Mouse (Mus musculus): ENCODE results near the gene Armc12. TPM values are rescaled to one million over a fixed set of nuclear protein-coding genes. Genes with fewer than 3 reads are reported as not detected.

Armc12 gene
- not detected for total RNA-seq (2021)

DNA sequence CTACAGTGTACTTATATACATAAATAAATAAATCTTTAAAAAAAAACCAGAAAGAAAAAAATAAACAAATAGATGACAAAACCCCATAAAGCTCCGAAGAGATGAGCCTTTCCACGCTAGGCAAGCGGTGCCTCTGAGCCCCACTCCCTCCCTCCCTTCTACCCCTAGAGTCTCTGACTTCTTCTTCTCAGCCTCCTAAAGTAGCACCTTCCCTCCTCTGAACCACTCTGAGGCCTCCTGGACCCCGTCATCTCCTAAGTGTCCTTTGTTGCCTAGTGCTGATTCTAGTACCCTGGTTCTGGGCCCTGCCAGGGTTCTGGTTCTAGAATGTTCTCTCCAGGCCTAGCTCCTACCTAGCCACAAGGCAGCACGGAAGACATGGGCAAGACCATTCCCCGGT is at the start of gene Armc12:
TSS of gene Armc12 (plus strand) at position 301 of the 400 bp plus-strand sequence.
- no peak for DNase-seq
- intact Hi-C loops (cut with DNase I), result no loop called here

- intact Hi-C loops (cut with DNase I), result loop anchor here (2.0 kb wide), 1 partner anchor 40 kb away; no protein-coding TSS in a partner anchor
- DNase-seq, result peak; percentile 24 to 52
Measured at GRCm38 (mm10) chr17:28484704-28485445, 45.7 kb upstream of the Armc12 start.

- intact Hi-C loops (cut with DNase I), result loop anchor here (2.0 kb wide), 1 partner anchor 39 kb away; no protein-coding TSS in a partner anchor
Measured at GRCm38 (mm10) chr17:28485446-28485948, 45.1 kb upstream of the Armc12 start.

GRCm38 (mm10) chr17:28485977-28486400 is 44.6 kb upstream of the Armc12 start:
- peak; percentile 98 to 99 for DNase-seq
- intact Hi-C loops (cut with DNase I), result loop anchor here (2.0 kb wide), 2 partner anchors 27 to 39 kb away; no protein-coding TSS in a partner anchor

More at GRCm38 (mm10) chr17:28485446-28485948, 45.1 kb upstream of the Armc12 start:
- peak; percentile 59 to 62 for DNase-seq

DNA sequence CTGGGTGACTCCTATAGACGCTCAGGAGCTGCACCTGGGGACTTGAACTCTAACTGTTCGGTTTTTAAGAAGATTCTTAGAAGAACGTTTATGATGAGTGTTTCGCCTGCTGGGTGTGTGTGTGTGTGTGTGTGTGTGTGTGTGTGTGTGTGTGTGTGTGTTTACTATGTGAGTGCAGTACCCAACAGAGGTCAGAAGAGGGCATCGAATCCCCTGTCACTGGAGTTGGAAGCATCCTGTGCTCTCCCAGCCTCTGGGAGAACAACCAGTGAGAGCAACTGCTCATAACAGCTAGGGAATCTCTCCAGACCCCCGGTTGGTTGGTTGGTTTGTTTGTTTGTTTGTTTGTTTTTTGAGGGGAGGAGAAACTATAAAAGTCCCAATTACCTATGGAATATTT is 43.9 kb upstream of the Armc12 start:
- DNase-seq, result no peak
- intact Hi-C loops (cut with DNase I), result loop anchor here (2.0 kb wide), 1 partner anchor 26 kb away; no protein-coding TSS in a partner anchor

GRCm38 (mm10) chr17:28487584-28488257 is 42.9 kb upstream of the Armc12 start:
- intact Hi-C loops (cut with DNase I), result loop anchor here (2.0 kb wide), 1 partner anchor 25 kb away; no protein-coding TSS in a partner anchor
- no peak for DNase-seq

- intact Hi-C loops (cut with DNase I), result no loop called here
- no peak for DNase-seq
Measured at GRCm38 (mm10) chr17:28488258-28489013, 42.2 kb upstream of the Armc12 start.

DNA sequence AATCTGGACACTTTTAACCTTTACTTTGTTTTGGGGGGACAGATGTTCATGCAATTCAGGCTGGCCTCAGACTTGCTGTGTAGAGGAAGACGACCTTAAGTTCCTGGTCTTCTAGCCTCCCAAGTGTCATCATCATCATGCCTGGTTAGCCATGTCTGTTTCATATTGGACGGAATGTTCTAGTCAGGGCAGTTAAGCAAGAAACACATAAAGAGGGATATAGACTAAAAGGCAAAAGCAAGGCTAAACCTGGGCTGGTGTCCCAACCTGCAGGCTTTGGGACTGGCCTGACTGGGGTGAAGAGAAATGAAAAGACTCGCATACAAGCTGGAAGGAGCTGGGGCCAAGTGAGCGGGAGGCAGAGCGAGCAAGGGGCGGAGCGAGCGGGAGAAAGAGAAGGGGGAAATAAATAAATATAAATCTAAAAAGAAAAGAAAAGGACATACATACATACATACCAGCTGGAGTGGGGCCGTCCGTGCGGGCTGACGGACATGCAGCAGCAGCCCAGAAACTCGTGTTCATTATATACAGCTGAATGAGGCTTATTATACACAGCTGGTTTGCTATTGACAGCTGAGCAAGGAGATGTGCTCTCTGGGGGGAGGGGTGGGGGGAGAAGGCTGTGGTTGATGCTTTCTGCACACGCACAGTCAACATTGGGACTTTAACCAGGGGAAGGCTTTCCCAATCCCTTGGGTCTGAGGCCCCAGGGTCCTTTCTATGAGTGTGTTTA is 39.4 kb upstream of the Armc12 start:
- no peak for DNase-seq
- intact Hi-C loops (cut with DNase I), result no loop called here

- DNase-seq, result no peak
- intact Hi-C loops (cut with DNase I), result no loop called here
Measured at GRCm38 (mm10) chr17:28495832-28496231, 34.8 kb upstream of the Armc12 start.

- DNase-seq, result no peak
Measured at GRCm38 (mm10) chr17:28499190-28499589, 31.4 kb upstream of the Armc12 start.

DNA sequence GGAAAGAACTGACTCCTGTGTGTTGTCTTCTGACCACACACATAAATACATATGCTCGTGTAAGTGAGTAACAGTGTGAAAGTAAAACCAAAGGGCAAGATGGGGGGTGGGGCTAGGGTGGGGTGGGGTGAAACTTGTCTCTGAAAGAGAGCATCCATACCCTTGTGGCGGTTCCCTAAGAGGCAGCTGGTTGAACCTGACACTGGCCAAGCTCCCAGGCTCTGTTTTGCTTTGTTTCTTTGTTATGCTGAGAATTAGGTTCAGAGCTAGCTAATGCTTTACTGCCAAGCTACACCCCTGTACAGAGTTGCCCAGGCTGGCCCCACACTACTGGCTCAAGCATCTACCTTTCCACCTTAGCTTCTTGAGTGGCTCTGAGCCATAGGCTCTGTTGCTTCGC is 30.1 kb upstream of the Armc12 start:
- no peak for DNase-seq
- intact Hi-C loops (cut with DNase I), result no loop called here

More at GRCm38 (mm10) chr17:28499190-28499589, 31.4 kb upstream of the Armc12 start:
- intact Hi-C loops (cut with DNase I), result no loop called here

GRCm38 (mm10) chr17:28502196-28502821 is 28.3 kb upstream of the Armc12 start:
- intact Hi-C loops (cut with DNase I), result no loop called here
- DNase-seq, result no peak

DNA sequence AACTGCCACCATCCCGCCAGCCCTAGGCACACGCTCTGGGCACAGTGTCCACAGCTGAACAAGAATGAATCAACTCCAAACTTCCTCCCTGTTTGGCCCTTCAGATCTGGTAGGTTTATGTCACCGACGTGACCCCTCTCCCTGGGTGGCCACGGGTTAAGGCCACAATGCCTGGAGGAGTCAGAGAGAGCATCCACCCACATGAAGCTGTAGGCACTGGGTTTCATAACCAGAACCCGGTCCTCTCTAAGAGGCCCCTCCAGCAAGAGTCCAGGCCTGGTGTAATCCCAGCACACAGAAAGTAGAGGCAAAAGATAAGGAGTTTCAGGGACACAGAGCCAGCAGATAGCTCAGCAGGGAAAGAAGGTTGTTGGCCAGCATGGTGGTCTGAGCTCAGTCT is 26.4 kb upstream of the Armc12 start:
- no peak for DNase-seq
- intact Hi-C loops (cut with DNase I), result no loop called here

DNA sequence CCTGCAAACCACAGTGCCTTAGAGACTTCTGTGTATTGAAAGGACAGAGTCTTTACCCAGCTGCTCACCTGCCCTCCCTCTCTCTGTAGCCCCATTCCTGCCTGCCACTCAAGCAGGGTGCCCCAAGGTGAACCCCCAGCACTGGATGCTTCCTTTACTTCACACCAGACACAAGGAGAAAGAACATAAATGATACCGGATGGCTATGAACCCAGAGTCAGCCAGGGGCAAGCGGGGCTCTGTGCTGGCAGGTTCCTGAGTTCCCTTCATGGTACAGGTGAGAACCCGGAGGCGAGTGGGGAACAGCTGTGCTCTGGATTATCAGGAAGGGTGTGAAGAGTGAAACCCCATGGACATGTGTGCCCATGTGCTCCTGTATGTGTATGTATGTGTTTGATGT is 25.0 kb upstream of the Armc12 start:
- DNase-seq, result no peak
- intact Hi-C loops (cut with DNase I), result no loop called here

DNA sequence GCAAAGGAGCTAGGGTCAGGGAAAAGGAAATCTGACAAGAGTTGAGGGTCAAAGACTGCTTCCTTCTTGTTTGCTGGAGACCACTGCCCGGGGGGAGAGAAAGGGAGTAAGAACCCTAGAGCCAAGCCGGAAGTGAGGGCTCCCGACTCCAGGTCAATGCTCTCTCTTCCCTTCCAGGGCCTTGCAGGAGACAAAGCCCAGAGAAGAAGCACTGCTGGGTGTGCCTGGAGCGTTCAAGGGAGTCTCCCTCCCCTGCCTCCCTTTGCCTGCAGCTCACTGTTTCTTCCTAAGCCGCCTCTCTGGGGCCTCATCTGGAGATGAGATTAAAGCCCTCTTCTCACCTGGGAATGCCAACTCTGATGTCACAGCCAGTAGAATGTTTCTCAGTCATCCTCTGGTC is 23.7 kb upstream of the Armc12 start:
- intact Hi-C loops (cut with DNase I), result no loop called here
- DNase-seq, result no peak

- intact Hi-C loops (cut with DNase I), result no loop called here
Measured at GRCm38 (mm10) chr17:28507496-28507895, 23.1 kb upstream of the Armc12 start.

DNA sequence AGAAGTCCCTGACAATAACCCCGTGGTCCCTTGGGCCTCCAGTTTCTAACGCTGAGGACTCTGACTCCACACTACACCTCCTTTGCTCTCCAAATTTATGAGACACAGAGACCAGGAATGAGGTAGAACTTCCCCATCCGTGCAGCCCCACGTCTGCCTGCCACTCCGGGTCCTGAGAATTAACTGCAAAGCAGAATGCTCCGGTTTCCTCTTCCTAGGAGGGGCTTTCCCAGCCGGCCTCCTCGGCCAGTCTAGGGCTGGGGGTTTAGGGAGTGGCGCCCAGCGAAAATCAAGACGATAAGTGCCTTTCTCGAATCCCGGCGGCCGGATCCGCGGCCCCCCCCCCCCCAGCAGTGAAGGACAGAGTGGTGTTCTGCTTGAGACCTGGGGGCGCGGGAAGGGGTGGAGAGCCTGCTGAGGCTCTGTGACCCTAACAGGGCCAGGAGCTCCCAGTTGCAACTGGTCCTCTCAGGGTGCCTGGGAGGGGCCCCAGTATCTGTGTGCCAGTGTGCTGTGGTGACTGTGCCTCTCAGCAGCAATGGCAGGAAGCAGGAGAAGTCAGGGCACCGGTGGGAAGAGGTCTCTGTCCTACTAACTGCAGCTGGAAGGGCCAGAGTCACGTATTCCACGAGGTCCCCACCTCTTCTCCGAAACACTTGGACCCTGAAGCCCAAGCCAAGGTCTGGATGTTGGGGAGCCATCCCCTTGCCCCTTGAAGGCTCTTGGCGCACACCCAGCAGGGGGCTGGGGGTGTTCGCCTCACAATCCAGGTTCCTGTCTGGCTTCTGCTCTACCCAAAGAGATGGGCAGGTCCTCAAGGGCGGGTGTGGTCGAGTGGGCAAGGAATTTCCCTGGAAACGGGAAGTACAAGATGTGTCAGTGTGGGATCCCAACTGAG is 19.9 kb upstream of the Armc12 start:
- intact Hi-C loops (cut with DNase I), result no loop called here
- no peak for DNase-seq

More at GRCm38 (mm10) chr17:28507496-28507895, 23.1 kb upstream of the Armc12 start:
- no peak for DNase-seq
